Mouse (Mus musculus): ENCODE data around the gene Iffo1. TPM values are rescaled to one million over a fixed set of nuclear protein-coding genes. Genes with fewer than 3 reads are reported as not detected.
A peak's percentile ranks its signal among the peaks of the same experiment; 100 is the strongest.

The Iffo1 gene
- polyA plus RNA-seq, 1 experiment = 90.4 TPM

DNA sequence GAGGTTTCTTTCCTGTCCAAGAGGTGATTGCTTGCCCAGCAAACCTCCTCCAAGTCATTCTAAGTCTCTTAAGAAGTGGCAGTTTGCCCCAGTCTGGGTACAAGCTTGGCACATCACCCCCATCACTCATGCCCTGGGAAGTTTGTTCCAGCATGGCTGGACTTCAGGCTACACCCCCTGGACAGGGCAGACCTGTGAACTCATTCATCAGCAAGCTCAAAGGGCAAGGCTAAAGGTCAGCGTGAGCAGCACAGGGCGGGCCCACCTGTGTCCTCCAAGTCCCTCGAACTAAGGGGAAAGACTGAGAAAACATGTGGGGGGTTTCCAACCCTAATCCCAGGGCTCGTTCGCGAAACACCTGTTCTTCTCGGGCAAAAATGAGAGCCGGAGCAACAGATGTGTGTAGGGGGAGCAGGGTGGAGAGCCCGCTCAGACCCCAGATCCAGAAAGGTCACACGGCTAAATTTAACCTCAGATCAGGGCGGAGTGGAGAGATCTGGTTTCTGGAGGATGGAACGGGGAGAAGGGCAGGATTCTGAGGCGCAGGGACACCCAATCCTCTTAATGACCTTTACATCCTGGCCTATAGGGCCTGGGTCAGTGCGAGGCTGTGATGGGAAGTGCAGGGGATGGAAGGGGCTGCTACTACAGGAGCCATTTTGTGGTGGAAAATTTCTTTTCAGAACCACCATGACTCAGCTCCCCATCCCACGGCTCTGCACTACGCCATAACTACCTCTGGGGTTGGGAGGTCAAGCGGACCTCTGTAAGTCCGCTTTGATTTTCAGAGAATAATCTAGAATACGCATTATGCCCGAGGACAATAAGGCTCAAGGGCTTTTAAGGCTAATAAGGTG, 19.0 kb downstream of the Iffo1 start:
- Histone ChIP-seq H3K4me3 (ENCODE audit: control insufficient read depth, insufficient read depth, low read length) (peak overlapping the region; percentile 92), H3K36me3 (ENCODE audit: control insufficient read depth, insufficient read depth, low read length) (peaks cover 38% of the 10 kb centered on the region), H3K27ac (ENCODE audit: control insufficient read depth, insufficient read depth, low read length) (peak overlapping the region; percentile 48), H3K4me1 (replicated peaks; ENCODE audit: control insufficient read depth, insufficient read depth, low read length) (peaks cover 22% of the 10 kb centered on the region), H3K27me3 (ENCODE audit: control insufficient read depth, insufficient read depth, low read length) (no peaks in the 10 kb centered on the region)
- no peak for DNase-seq
- TF ChIP-seq POLR2A (IDR thresholded peaks at IDR 0.05; ENCODE audit: control insufficient read depth, extremely low read depth, insufficient read depth, low read length, poor library complexity) (no peak), CTCF (IDR thresholded peaks at IDR 0.05; ENCODE audit: borderline replicate concordance, control insufficient read depth, extremely low read depth, insufficient read depth, low read length, poor library complexity) (no peak)
- 10% methylated on average over 20 of the region's 20 CpGs for WGBS

DNA sequence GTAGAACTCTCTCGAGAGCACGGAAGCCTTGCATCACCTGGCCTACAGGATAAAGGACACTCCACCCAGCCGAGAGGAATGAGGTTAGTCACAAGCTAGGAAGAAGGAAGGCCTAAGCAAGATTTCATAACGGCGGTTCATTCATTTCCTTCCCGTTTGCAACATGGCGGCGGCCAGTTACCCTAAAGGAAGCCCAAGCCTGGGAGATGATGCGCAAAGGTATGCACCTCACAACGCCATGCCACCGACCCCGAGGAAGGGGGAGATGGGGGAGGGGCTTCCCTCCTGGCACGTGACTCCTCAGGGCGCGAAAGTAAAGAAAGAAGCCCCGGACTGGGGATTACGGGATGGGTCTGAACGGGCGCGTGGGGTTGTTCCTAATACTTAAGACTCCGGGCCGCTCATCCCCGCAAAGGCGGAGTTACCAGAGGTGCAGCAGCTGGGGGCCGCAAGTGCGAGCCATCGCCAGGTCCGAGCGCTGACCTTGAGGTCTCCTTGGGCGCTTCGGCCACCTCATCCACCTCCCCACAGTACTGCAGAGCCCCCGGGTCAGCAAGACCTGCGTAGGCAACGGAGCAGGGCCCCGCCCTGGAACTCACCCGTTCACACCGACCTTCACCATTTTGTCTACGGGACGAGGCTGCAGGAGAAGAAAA, 19.8 kb downstream of the Iffo1 start:
- H3K27ac ChIP-seq (ENCODE audit: control insufficient read depth, insufficient read depth, low read length) = peak overlapping the region; percentile 48
- H3K27me3 ChIP-seq (ENCODE audit: control insufficient read depth, insufficient read depth, low read length) = no peaks in the 10 kb centered on the region
- DNase-seq = peak; percentile 60
- peaks cover 22% of the 10 kb centered on the region for H3K4me1 ChIP-seq (replicated peaks; ENCODE audit: control insufficient read depth, insufficient read depth, low read length)
- TF ChIP-seq CTCF (IDR thresholded peaks at IDR 0.05; ENCODE audit: borderline replicate concordance, control insufficient read depth, extremely low read depth, insufficient read depth, low read length, poor library complexity) (no peak), POLR2A (IDR thresholded peaks at IDR 0.05; ENCODE audit: control insufficient read depth, extremely low read depth, insufficient read depth, low read length, poor library complexity) (no peak)
- H3K4me3 ChIP-seq (ENCODE audit: control insufficient read depth, insufficient read depth, low read length) = peak overlapping the region; percentile 92
- WGBS = under 1% methylated on average over 39 of the region's 39 CpGs
- peaks cover 42% of the 10 kb centered on the region for H3K36me3 ChIP-seq (ENCODE audit: control insufficient read depth, insufficient read depth, low read length)

DNA sequence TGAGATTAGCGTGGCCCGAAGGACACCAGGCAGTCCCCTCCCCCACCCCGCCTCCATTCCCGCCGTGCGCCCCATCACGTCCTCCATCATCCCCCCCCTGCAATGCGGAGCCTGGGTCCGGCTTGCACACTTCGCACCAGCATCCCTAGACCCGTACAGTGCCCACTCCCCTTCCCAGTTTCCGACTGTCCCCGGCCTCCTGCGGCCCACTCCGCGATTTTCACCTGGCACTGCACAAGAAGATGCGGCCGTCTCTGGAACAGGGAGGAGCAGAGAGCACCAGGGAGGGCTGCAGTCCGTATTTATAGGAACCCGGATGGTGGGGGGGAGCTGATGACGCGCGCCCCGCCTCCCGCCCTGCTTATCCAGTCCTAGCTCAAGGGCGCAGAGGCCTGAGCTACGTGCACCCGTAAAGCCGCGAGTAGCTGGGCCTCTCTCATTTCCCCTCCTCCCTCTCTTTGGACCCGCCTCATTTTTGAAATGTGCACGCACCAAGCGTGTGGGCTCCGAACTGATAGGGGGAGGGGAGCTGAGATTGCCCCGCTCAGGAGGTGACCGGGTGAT, 20.4 kb downstream of the Iffo1 start:
- H3K4me1 ChIP-seq (replicated peaks; ENCODE audit: control insufficient read depth, insufficient read depth, low read length) = peaks cover 22% of the 10 kb centered on the region
- no peaks in the 10 kb centered on the region for H3K27me3 ChIP-seq (ENCODE audit: control insufficient read depth, insufficient read depth, low read length)
- peaks cover 41% of the 10 kb centered on the region for H3K36me3 ChIP-seq (ENCODE audit: control insufficient read depth, insufficient read depth, low read length)
- peak overlapping the region; percentile 92 for H3K4me3 ChIP-seq (ENCODE audit: control insufficient read depth, insufficient read depth, low read length)
- WGBS = under 1% methylated on average over 36 of the region's 36 CpGs
- TF ChIP-seq POLR2A (IDR thresholded peaks at IDR 0.05; ENCODE audit: control insufficient read depth, extremely low read depth, insufficient read depth, low read length, poor library complexity) (peak; percentile 99), CTCF (IDR thresholded peaks at IDR 0.05; ENCODE audit: borderline replicate concordance, control insufficient read depth, extremely low read depth, insufficient read depth, low read length, poor library complexity) (no peak)
- DNase-seq = peak; percentile 95
- peak overlapping the region; percentile 30; the same call in 1 of the 2 replicates for H3K27ac ChIP-seq (ENCODE audit: control insufficient read depth, insufficient read depth, low read length)

DNA sequence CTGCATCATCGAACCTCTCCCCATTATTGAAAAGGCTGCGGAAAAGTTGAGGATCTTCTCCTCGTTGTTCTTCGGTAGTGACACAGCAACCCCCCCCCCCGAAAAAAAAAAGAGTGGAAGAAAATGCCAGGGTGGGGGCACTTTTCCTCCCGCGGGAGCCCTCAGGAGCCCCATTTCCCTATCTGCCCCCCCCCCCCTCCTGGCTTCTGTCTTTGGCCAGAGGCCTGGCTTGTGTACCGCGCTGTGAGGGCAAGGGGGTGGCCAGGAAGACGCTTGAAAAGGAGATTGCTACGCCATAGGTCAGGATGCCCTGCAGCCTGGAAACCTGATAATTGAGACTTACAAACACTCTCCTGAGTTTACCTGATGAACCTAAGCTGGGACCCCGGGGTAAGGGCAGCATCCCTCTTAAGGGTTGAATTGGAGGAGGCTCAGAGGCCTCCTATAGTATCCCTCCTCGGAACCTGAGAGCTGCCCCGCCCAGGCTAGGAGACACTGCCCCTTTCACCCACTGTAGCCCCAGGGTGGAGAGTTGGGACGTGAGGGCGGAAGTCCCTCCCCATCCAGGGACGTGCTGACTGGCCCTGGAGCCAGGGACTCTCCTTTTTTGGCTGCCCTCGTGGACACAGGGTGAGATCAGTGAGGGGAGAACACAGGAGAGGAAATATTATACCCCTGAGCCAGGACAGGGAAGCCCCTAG, 21.2 kb downstream of the Iffo1 start, which contains the start of gene Gapdh:
TSS of gene Gapdh (minus strand) at position 417 of the 701 bp plus-strand sequence.
- Histone ChIP-seq H3K36me3 (ENCODE audit: control insufficient read depth, insufficient read depth, low read length) (peaks cover 40% of the 10 kb centered on the region), H3K27ac (ENCODE audit: control insufficient read depth, insufficient read depth, low read length) (peak within 1 kb of the TSS; percentile 30; the same call in 1 of the 2 replicates), H3K4me3 (ENCODE audit: control insufficient read depth, insufficient read depth, low read length) (peak within 1 kb of the TSS; percentile 92), H3K4me1 (replicated peaks; ENCODE audit: control insufficient read depth, insufficient read depth, low read length) (peaks cover 22% of the 10 kb centered on the region), H3K27me3 (ENCODE audit: control insufficient read depth, insufficient read depth, low read length) (no peaks in the 10 kb centered on the region)
- TF ChIP-seq CTCF (IDR thresholded peaks at IDR 0.05; ENCODE audit: borderline replicate concordance, control insufficient read depth, extremely low read depth, insufficient read depth, low read length, poor library complexity) = no peak
- no peak for TF ChIP-seq POLR2A (IDR thresholded peaks at IDR 0.05; ENCODE audit: control insufficient read depth, extremely low read depth, insufficient read depth, low read length, poor library complexity)
- WGBS = 11% methylated on average over 18 of the region's 18 CpGs
- DNase-seq = no peak

DNA sequence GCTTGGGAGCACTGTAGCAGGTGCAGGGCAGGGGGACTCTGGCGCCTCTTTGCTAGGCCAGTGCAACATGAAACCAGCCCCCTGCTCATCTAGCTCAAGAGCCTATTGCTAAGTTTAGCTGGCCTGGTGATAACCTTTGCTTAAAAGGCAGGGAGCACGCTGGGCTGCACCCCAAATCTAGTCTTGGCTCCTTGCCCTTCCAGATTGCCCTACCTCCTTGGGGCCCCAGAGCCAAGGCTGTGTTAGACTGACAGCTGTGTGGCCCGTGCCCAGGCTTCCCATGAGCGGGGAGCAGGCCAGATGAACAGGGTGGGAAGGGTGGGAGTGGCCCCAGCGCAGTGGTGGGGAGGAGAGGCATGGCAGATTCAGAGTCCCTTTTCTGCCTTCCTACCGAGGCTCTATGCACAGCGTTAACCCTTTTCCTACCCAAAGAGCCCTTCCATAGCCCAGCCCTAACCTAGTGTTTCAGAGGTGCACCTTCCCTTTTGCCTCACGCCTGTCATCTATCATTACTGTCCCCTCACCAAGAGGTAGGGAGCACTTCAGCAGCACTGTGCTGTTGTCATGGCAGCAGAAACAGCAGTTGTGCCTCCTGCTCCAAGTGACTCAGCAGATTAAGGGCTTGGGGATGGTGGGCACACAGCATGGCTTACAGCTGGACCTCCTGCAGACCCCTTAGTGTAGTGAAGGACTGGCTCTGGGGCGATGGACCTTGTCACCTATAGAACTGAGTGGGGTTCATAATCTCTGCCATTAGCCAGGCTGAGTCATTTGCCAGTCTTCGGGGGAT, 22.0 kb downstream of the Iffo1 start:
- Histone ChIP-seq H3K27ac (ENCODE audit: control insufficient read depth, insufficient read depth, low read length) (no peak overlapping the region), H3K36me3 (ENCODE audit: control insufficient read depth, insufficient read depth, low read length) (peaks cover 44% of the 10 kb centered on the region), H3K4me3 (ENCODE audit: control insufficient read depth, insufficient read depth, low read length) (no peak overlapping the region), H3K4me1 (replicated peaks; ENCODE audit: control insufficient read depth, insufficient read depth, low read length) (peaks cover 22% of the 10 kb centered on the region), H3K27me3 (ENCODE audit: control insufficient read depth, insufficient read depth, low read length) (no peaks in the 10 kb centered on the region)
- no peak for TF ChIP-seq POLR2A (IDR thresholded peaks at IDR 0.05; ENCODE audit: control insufficient read depth, extremely low read depth, insufficient read depth, low read length, poor library complexity)
- TF ChIP-seq CTCF (IDR thresholded peaks at IDR 0.05; ENCODE audit: borderline replicate concordance, control insufficient read depth, extremely low read depth, insufficient read depth, low read length, poor library complexity) = no peak
- WGBS = 69% methylated on average over 10 of the region's 10 CpGs
- DNase-seq = no peak

Data from thymus, adult 2 months (tissue).